Mouse (Mus musculus) stomach, postnatal 0 days (tissue): ENCODE data around the gene Gm20877. TPM values are rescaled to one million over a fixed set of nuclear protein-coding genes. Genes with fewer than 3 reads are reported as not detected.
"Not testable (repeated sequence)": the region's sequence is repeated elsewhere in the genome, so short reads cannot be mapped to it uniquely, and the experiment has no call there.

ENCODE experiments used
- ATAC-seq: fragments of 200-750 bp; cut with Nextera tagmentation; 2 replicates; pipeline ENCODE4 v1.8.0; 2017; ENCODE audit not compliant: low FRiP score, low TSS enrichment
- DNase-seq: peaks from one replicate; pipeline ENCODE4 v3.0.0-alpha.2; 2016; ENCODE audit warnings: low spot score
- H3K27ac ChIP-seq: fragments of 300-500 bp; sonication (generic); replicated peaks from 2 replicates; pipeline ENCODE4 v1.5.1; 2014; ENCODE audit warnings: mild to moderate bottlenecking, control low read depth
- H3K27me3 ChIP-seq: fragments of 300-500 bp; sonication (generic); 2 replicates; pipeline ENCODE4 v1.6.1; 2014; ENCODE audit warnings: low read length; ENCODE audit not compliant: control insufficient read depth, insufficient read depth
- H3K36me3 ChIP-seq: fragments of 300-500 bp; sonication (generic); 2 replicates; pipeline ENCODE4 v1.6.1; 2014; ENCODE audit warnings: low read length, mixed read lengths; ENCODE audit not compliant: control insufficient read depth, insufficient read depth
- H3K4me1 ChIP-seq: fragments of 300-500 bp; sonication (generic); replicated peaks from 2 replicates; pipeline ENCODE4 v1.6.1; 2014; ENCODE audit warnings: antibody characterized with exemption; ENCODE audit not compliant: control insufficient read depth, insufficient read depth
- H3K4me2 ChIP-seq: fragments of 300-500 bp; sonication (generic); replicated peaks from 2 replicates; pipeline ENCODE4 v1.6.1; 2014; ENCODE audit warnings: low read depth, mild to moderate bottlenecking, control low read depth, moderate library complexity
- H3K4me3 ChIP-seq: fragments of 300-500 bp; sonication (generic); 2 replicates; pipeline ENCODE4 v1.5.1; 2014; ENCODE audit warnings: low read depth, low read length, control low read depth
- H3K9ac ChIP-seq: fragments of 300-500 bp; sonication (generic); 2 replicates; pipeline ENCODE4 v1.6.1; 2014; ENCODE audit warnings: mild to moderate bottlenecking, low read length, control low read depth, mixed read lengths
- H3K9me3 ChIP-seq: fragments of 300-500 bp; sonication (generic); 2 replicates; pipeline ENCODE4 v1.6.1; 2016; ENCODE audit warnings: low read length; ENCODE audit not compliant: control insufficient read depth
- WGBS: fragments of 180-500 bp; shearing (Covaris S2); extraction: QIAGEN DNeasy Blood & Tissue Kit; methylation state at CpG from one replicate; pipeline ENCODE4 v1.1.7; 2014; 5-methylcytosine and 5-hydroxymethylcytosine counted together
- polyA plus RNA-seq: library from polyadenylated mRNA; unstranded; fragments of >200 nt; fragmentation: Nextera tagmentation; extraction: Ambion mirVana; gene quantifications from 2 replicates; pipeline ENCODE4 v1.2.1, GENCODE M21; 2015

Gm20877 gene
- not detected in 2 replicates for polyA plus RNA-seq

DNA sequence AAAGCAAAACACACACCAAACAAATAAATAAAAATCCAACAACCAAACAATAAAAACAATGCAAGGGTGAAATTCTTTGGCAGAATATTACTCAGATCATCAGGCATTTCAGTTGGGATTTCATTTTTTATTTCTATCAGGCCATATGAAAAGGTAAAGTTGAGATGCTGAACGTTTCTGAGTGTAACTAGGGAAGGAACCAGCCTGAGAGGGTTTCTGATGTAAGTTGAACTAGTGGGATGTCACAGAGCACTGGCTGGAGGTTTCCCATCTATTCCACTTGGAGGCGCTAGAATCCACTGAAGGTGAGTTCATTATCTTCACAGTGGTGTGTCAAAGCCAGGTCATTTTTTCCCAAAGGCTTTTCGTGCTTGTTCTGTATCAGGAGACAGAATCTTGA, at the start of gene Gm20877:
Gene Gm20877 (plus strand): TSS at position 301 of the 400 bp plus-strand sequence.
- DNase-seq, ATAC-seq, H3K36me3 ChIP-seq, H3K9ac ChIP-seq, H3K4me1 ChIP-seq, H3K27me3 ChIP-seq, H3K4me2 ChIP-seq, H3K27ac ChIP-seq, H3K4me3 ChIP-seq, H3K9me3 ChIP-seq: not testable (repeated sequence)
- WGBS: no CpG with 5 or more reads among the region's 3 CpGs
